Mouse (Mus musculus) ES-E14 (cell line): Measurements from ENCODE around the gene Glt6d1.

Experiments used
- CHD2 ChIP-seq: IDR thresholded peaks from 2 replicates; pipeline ENCODE4 v1.6.1; 2014; ENCODE audit warnings: mild to moderate bottlenecking, low read depth, low read length, inconsistent platforms
- HCFC1 ChIP-seq: IDR thresholded peaks from 2 replicates; pipeline ENCODE4 v1.6.1; 2012; ENCODE audit warnings: low read length, inconsistent platforms, borderline replicate concordance; ENCODE audit not compliant: insufficient read depth
- ZC3H11A ChIP-seq: IDR thresholded peaks from 2 replicates; pipeline ENCODE4 v1.6.1; 2012; ENCODE audit warnings: low read depth, mild to moderate bottlenecking, inconsistent platforms, low read length, borderline replicate concordance
- ZNF384 ChIP-seq: IDR thresholded peaks from 2 replicates; pipeline ENCODE4 v1.6.1; 2012; ENCODE audit warnings: low read depth, low read length, inconsistent platforms

DNA sequence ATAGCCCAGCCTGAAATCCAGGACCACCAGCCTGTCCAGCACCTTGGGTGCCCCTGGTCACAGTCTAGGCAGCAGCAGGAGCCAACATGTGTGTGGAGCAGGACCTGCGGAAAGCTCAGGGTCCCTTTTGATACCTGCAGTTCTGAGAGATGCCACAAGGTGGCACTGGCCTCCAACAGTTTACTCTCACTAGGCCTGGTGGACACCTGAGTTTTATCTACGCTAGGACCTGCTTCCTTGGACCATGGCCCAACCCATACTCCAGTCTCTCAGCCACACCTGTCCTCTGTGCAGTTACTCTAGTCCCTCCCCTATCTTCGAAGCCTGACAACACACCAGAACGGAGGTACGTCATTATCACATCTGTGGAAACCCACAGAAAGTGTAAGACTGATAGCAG, 20.6 kb upstream of the Glt6d1 start:
- TF ChIP-seq ZC3H11A (peak; percentile 63; the same call in 1 of the 2 replicates), HCFC1 (no peak), CHD2 (no peak), ZNF384 (no peak)
